Mouse (Mus musculus): ENCODE data around the gene Tiam2. TPM values are rescaled to one million over a fixed set of nuclear protein-coding genes. Genes with fewer than 3 reads are reported as not detected.

Tiam2 gene
- polyA plus RNA-seq, 1 experiment from 2014 or later = 0.56 TPM

GRCm38 (mm10) chr17:3509841-3510240, 183.5 kb downstream of the Tiam2 start:
- Histone ChIP-seq H3K4me2 (ENCODE audit: low read depth, low read length) (no peak overlapping the region), H3K27me3 (ENCODE audit: insufficient read depth, low read length) (no peaks in the 10 kb centered on the region), H3K27ac (ENCODE audit: low read depth) (no peak overlapping the region), H3K9ac (replicated peaks) (no peak overlapping the region), H3K4me3 (ENCODE audit: low read depth, low read length) (no peak overlapping the region), H3K4me1 (ENCODE audit: insufficient read depth) (no peaks in the 10 kb centered on the region), H3K36me3 (replicated peaks; ENCODE audit: insufficient read depth, low read length) (no peaks in the 10 kb centered on the region), H3K9me3 (ENCODE audit: low read length) (no peaks in the 10 kb centered on the region)
- TF ChIP-seq EP300 (IDR thresholded peaks at IDR 0.05; ENCODE audit: low read depth) = no peak
- peak; percentile 90 for TF ChIP-seq CTCF (IDR thresholded peaks at IDR 0.05; ENCODE audit: low read depth)
- DNase-seq = peak; percentile 65
- peak; percentile 65 for ATAC-seq
- WGBS (ENCODE audit: insufficient replicate concordance) = 9% methylated on average over 1 of the region's 1 CpGs

DNA sequence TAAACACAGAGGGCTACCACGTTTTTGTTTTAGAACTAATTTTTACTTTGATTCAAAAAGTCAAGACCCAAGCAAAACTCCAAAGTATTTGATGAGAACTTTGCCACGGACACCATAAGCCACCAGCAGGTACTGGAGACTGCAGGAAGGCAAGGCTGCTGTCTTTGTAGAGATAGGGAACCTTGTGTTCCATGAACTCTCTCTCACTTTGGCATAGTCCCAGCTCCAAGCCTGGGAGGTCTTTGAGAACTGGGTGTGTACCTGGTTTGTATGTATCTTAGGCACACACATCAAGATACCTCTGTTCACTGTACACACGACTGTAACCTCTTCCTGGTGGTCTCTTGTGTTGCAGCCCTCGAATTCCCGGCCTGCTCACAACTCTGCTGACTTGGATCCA, 187.9 kb downstream of the Tiam2 start:
- H3K36me3 ChIP-seq (replicated peaks; ENCODE audit: insufficient read depth, low read length) = peaks cover 11% of the 10 kb centered on the region; the same call in 1 of the 2 replicates
- no peak overlapping the region for H3K4me3 ChIP-seq (ENCODE audit: low read depth, low read length)
- no peaks in the 10 kb centered on the region for H3K9me3 ChIP-seq (ENCODE audit: low read length)
- H3K9ac ChIP-seq (replicated peaks) = no peak overlapping the region
- ATAC-seq (no peak), DNase-seq (no peak)
- 71% methylated on average over 5 of the region's 5 CpGs for WGBS (ENCODE audit: insufficient replicate concordance)
- H3K4me1 ChIP-seq (ENCODE audit: insufficient read depth) = no peaks in the 10 kb centered on the region
- no peak for TF ChIP-seq EP300 (IDR thresholded peaks at IDR 0.05; ENCODE audit: low read depth)
- no peak for TF ChIP-seq CTCF (IDR thresholded peaks at IDR 0.05; ENCODE audit: low read depth)
- no peak overlapping the region for H3K27ac ChIP-seq (ENCODE audit: low read depth)
- H3K27me3 ChIP-seq (ENCODE audit: insufficient read depth, low read length) = no peaks in the 10 kb centered on the region
- H3K4me2 ChIP-seq (ENCODE audit: low read depth, low read length) = no peak overlapping the region

DNA sequence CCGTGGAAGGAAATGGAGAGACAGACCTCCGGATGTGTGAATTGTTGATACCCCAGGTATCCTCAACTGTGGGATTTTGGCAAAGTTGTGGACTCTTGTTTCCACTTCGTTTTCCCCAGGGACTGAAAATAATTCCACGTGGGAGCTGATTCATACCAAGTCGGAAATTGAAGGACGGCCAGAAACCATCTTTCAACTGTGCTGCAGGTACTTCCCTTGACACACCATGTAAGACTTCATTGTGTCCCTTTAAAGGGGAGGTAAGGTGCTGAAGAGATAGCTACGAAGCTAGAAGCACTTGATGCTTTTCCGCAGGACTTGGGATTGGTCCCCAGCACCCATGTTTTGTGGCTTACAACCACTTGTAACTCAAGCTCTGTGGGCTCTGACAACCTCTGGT, 189.5 kb downstream of the Tiam2 start:
- H3K4me1 ChIP-seq (ENCODE audit: insufficient read depth) = no peaks in the 10 kb centered on the region
- H3K27ac ChIP-seq (ENCODE audit: low read depth) = no peak overlapping the region
- no peak overlapping the region for H3K4me3 ChIP-seq (ENCODE audit: low read depth, low read length)
- no peak overlapping the region for H3K4me2 ChIP-seq (ENCODE audit: low read depth, low read length)
- no peak for TF ChIP-seq CTCF (IDR thresholded peaks at IDR 0.05; ENCODE audit: low read depth)
- H3K9me3 ChIP-seq (ENCODE audit: low read length) = no peaks in the 10 kb centered on the region
- H3K9ac ChIP-seq (replicated peaks) = no peak overlapping the region
- WGBS (ENCODE audit: insufficient replicate concordance) = 87% methylated on average over 8 of the region's 8 CpGs
- peaks cover 11% of the 10 kb centered on the region; the same call in 1 of the 2 replicates for H3K36me3 ChIP-seq (replicated peaks; ENCODE audit: insufficient read depth, low read length)
- ATAC-seq = no peak
- DNase-seq = no peak
- H3K27me3 ChIP-seq (ENCODE audit: insufficient read depth, low read length) = no peaks in the 10 kb centered on the region

GRCm38 (mm10) chr17:3516406-3516805, 190.0 kb downstream of the Tiam2 start:
- no peak for DNase-seq
- no peak for ATAC-seq
- H3K4me3 ChIP-seq (ENCODE audit: low read depth, low read length) = no peak overlapping the region
- H3K9me3 ChIP-seq (ENCODE audit: low read length) = no peaks in the 10 kb centered on the region
- TF ChIP-seq CTCF (IDR thresholded peaks at IDR 0.05; ENCODE audit: low read depth) = no peak
- no peak for TF ChIP-seq EP300 (IDR thresholded peaks at IDR 0.05; ENCODE audit: low read depth)
- no peak overlapping the region for H3K27ac ChIP-seq (ENCODE audit: low read depth)
- WGBS (ENCODE audit: insufficient replicate concordance) = 80% methylated on average over 9 of the region's 9 CpGs
- H3K4me1 ChIP-seq (ENCODE audit: insufficient read depth) = no peaks in the 10 kb centered on the region
- H3K9ac ChIP-seq (replicated peaks) = no peak overlapping the region
- H3K4me2 ChIP-seq (ENCODE audit: low read depth, low read length) = no peak overlapping the region
- no peaks in the 10 kb centered on the region for H3K27me3 ChIP-seq (ENCODE audit: insufficient read depth, low read length)
- peaks cover 11% of the 10 kb centered on the region; the same call in 1 of the 2 replicates for H3K36me3 ChIP-seq (replicated peaks; ENCODE audit: insufficient read depth, low read length)

GRCm38 (mm10) chr17:3520344-3520743, 194.0 kb downstream of the Tiam2 start:
- ATAC-seq (no peak), DNase-seq (no peak)
- TF ChIP-seq EP300 (IDR thresholded peaks at IDR 0.05; ENCODE audit: low read depth) = no peak
- TF ChIP-seq CTCF (IDR thresholded peaks at IDR 0.05; ENCODE audit: low read depth) = no peak
- Histone ChIP-seq H3K27ac (ENCODE audit: low read depth) (no peak overlapping the region), H3K9me3 (ENCODE audit: low read length) (no peaks in the 10 kb centered on the region), H3K36me3 (replicated peaks; ENCODE audit: insufficient read depth, low read length) (peaks cover 11% of the 10 kb centered on the region; the same call in 1 of the 2 replicates), H3K4me2 (ENCODE audit: low read depth, low read length) (no peak overlapping the region), H3K9ac (replicated peaks) (no peak overlapping the region), H3K4me3 (ENCODE audit: low read depth, low read length) (no peak overlapping the region), H3K4me1 (ENCODE audit: insufficient read depth) (no peaks in the 10 kb centered on the region), H3K27me3 (ENCODE audit: insufficient read depth, low read length) (no peaks in the 10 kb centered on the region)
- WGBS (ENCODE audit: insufficient replicate concordance) = 83% methylated on average over 5 of the region's 5 CpGs

GRCm38 (mm10) chr17:3527841-3528471, 201.6 kb downstream of the Tiam2 start:
- H3K27me3 ChIP-seq (ENCODE audit: insufficient read depth, low read length) = no peaks in the 10 kb centered on the region
- no peak for ATAC-seq
- no peak for DNase-seq
- 67% methylated on average over 6 of the region's 6 CpGs for WGBS (ENCODE audit: insufficient replicate concordance)
- H3K27ac ChIP-seq (ENCODE audit: low read depth) = no peak overlapping the region
- H3K36me3 ChIP-seq (replicated peaks; ENCODE audit: insufficient read depth, low read length) = no peaks in the 10 kb centered on the region; the same call in none of the 2 replicates
- H3K4me2 ChIP-seq (ENCODE audit: low read depth, low read length) = no peak overlapping the region
- no peak overlapping the region for H3K9ac ChIP-seq (replicated peaks)
- H3K4me1 ChIP-seq (ENCODE audit: insufficient read depth) = no peaks in the 10 kb centered on the region
- no peak for TF ChIP-seq EP300 (IDR thresholded peaks at IDR 0.05; ENCODE audit: low read depth)
- no peak for TF ChIP-seq CTCF (IDR thresholded peaks at IDR 0.05; ENCODE audit: low read depth)
- H3K4me3 ChIP-seq (ENCODE audit: low read depth, low read length) = no peak overlapping the region
- H3K9me3 ChIP-seq (ENCODE audit: low read length) = no peaks in the 10 kb centered on the region

Data from liver, postnatal 0 days (tissue).